Mouse (Mus musculus) kidney, adult 2 months (tissue): ENCODE measurements around the gene 1700011L22Rik.

Experiments
- CTCF ChIP-seq: fragments of 200-500 bp; conservative IDR thresholded peaks from 2 replicates; pipeline ENCODE4 v1.5.1; 2011; ENCODE audit warnings: low read depth, mild to moderate bottlenecking, control low read depth, low read length, moderate library complexity, mixed read lengths; ENCODE audit not compliant: insufficient read depth, insufficient read length
- POLR2A ChIP-seq: fragments of 200-500 bp; IDR thresholded peaks from one replicate; pipeline ENCODE4 v1.6.1; 2011; ENCODE audit warnings: low read depth, low read length, control low read depth

DNA sequence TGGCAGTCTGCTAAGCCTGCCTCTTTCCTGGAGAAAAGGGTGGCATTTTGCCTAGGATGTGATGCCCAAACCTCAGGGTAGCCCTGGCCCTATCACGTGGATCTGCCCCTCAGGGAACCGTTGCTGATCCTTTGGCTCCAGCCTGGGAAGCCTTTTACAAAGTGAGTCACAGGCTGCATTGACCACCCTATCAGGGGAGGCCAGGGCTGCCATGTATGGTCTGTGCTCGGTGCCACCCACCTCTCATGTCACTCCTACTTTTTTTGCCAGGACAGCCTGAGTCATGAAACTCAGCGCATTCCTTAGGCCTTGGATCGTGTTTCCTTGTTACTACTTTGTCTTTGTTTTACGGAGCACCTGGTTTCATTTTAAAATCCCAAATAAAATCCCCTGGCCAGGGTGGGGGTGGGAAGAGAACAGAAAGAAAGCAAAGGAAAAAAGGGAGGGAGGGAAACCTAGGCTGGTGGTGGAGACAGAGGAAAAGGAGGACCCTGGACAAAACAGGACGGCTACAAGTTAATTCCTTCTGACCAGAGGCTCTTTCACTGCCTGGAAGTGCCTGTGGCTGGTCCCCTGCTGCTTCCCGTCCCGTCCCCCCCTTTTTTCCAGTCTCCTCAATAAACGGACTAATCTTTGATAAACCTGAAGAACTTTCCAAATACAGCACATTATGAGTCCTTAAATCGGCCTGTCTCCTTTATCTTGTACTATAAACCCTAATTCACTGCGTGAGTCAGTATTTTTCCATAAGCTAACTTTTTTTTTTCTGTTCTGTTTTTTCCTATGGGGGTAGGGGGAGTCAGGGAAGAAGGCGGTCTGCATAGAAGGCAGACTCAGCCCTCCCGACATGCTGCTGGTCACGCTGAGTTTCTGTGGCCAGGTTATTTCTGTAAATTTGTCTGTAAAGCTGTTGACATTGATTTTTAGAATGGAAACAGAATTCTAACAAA, 39.4 kb downstream of the 1700011L22Rik start:
- TF ChIP-seq CTCF (no peak), POLR2A (no peak)
